Mouse (Mus musculus) testis, adult 2 months (tissue): ENCODE results near the gene Usp24.

Source experiments
- CTCF ChIP-seq: fragments of 200-500 bp; IDR thresholded peaks from 2 replicates; pipeline ENCODE4 v1.5.1; 2012; ENCODE audit warnings: low read depth, mild to moderate bottlenecking, inconsistent platforms, low read length, moderate library complexity; ENCODE audit not compliant: control insufficient read depth, insufficient read depth, insufficient replicate concordance
- POLR2A ChIP-seq: fragments of 200-500 bp; IDR thresholded peaks from 2 replicates; pipeline ENCODE4 v1.6.1; 2012; ENCODE audit warnings: low read depth, mild to moderate bottlenecking, inconsistent platforms, low read length, moderate library complexity; ENCODE audit not compliant: control insufficient read depth

DNA sequence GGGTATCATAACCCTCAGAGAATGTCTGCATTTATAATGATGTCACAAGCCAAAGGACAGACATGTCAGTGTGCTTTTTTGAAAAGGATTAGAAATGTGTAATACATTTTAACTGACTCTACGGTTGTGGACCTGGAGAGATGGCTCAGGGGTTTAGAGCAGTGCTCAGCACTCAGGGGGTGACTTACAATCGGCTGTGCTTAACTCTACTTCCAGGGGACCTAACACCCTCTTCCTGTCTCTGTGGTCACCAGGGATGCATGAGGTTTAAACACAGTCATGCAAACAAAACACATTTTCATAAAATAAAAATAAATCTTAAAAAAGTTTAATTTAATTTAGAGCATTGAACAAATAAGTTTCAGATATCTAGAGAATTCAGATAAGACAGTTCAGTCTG lies 7.3 kb downstream of the Usp24 start:
- no peak for TF ChIP-seq CTCF
- TF ChIP-seq POLR2A = no peak
